Mouse (Mus musculus): ENCODE measurements around the gene Tnk2. TPM values are rescaled to one million over a fixed set of nuclear protein-coding genes. Genes with fewer than 3 reads are reported as not detected.

Tnk2 gene
- total and polyA plus RNA-seq, 3 experiments = 14.7 to 62.2 (median 31.9) TPM

DNA sequence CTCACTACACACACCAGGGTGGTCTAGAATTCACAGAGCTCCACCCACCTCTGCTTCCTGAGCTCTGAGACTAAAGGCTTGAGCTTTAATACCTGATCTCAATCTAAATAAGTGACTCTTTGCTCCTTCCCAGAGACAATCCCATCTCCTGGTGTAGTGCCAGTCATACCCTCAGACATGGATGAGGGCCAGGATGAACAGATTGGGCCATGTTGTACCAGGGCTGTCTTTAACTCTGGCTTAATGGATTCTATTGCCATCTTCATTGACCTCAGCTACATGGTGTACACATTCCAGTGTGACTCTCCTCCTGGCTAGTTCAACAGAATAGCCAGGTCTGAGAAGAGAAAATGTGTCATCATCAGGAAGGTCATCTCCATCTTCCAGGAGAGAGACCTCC lies 82.8 kb downstream of the Tnk2 start:
- H3K27ac ChIP-seq (ENCODE audit: insufficient read depth, low read depth) = no peak overlapping the region
- dilution Hi-C loops (cut with MboI; ENCODE audit: extremely low pct_ligation_motif_present, extremely low pct_unique_long_range_greater_than_20kb, low sequenced_read_pairs) (no loop called here), in situ Hi-C loops (cut with MboI; ENCODE audit: low pct_ligation_motif_present, low pct_unique_long_range_greater_than_20kb, low sequenced_read_pairs) (loop anchor here (5.0 kb wide), 1 partner anchor 51 kb away; no protein-coding TSS in a partner anchor)
- H3K9ac ChIP-seq (ENCODE audit: insufficient read depth, low read depth) = no peak overlapping the region
- H3K27me3 ChIP-seq (replicated peaks) = no peaks in the 10 kb centered on the region
- TF ChIP-seq SMC3 (IDR thresholded peaks at IDR 0.05; ENCODE audit: low read depth, low read length) (no peak), UBTF (IDR thresholded peaks at IDR 0.05; ENCODE audit: low read depth, low read length) (no peak), POLR2AphosphoS2 (IDR thresholded peaks at IDR 0.05; ENCODE audit: low read depth, low read length) (no peak), HCFC1 (IDR thresholded peaks at IDR 0.05; ENCODE audit: low read depth, low read length) (no peak), TBP (conservative IDR thresholded peaks at IDR 0.05; ENCODE audit: low read depth, low read length) (no peak), PAX5 (IDR thresholded peaks at IDR 0.05; ENCODE audit: low read length) (no peak), TCF12 (IDR thresholded peaks at IDR 0.05; ENCODE audit: low read depth, low read length) (no peak), MYC (IDR thresholded peaks at IDR 0.05; ENCODE audit: low read depth, low read length) (no peak), ELF1 (IDR thresholded peaks at IDR 0.05; ENCODE audit: low read depth, low read length) (no peak), EP300 (IDR thresholded peaks at IDR 0.05; ENCODE audit: low read length) (no peak), USF2 (conservative IDR thresholded peaks at IDR 0.05; ENCODE audit: low read depth, low read length) (no peak), CHD2 (IDR thresholded peaks at IDR 0.05; ENCODE audit: low read length) (no peak), CHD1 (IDR thresholded peaks at IDR 0.05; ENCODE audit: low read depth, low read length) (no peak)
- DNase-seq (ENCODE audit: extremely low read depth) = no peak
- no peaks in the 10 kb centered on the region for H3K79me2 ChIP-seq (replicated peaks; ENCODE audit: control insufficient read depth, extremely low read depth, insufficient read depth, poor library complexity, severe bottlenecking)
- H3K4me3 ChIP-seq (replicated peaks in 1 of 3; ENCODE audit: low read depth in 2 of 3, low read length in 2 of 3, poor library complexity in 1 of 3) = no peak overlapping the region
- no peaks in the 10 kb centered on the region for H3K4me1 ChIP-seq (ENCODE audit: control insufficient read depth in 1 of 2, insufficient read depth in 2 of 2)
- no peaks in the 10 kb centered on the region for H3K36me3 ChIP-seq (replicated peaks in 1 of 2; ENCODE audit: control insufficient read depth in 1 of 2, insufficient read depth in 1 of 2, low read length in 1 of 2)
- no peaks in the 10 kb centered on the region for H3K9me3 ChIP-seq (replicated peaks; ENCODE audit: low read length)
- H3K4me2 ChIP-seq (ENCODE audit: insufficient read depth, low read depth, poor library complexity, severe bottlenecking) = no peak overlapping the region

- no peak overlapping the region for H3K9ac ChIP-seq (ENCODE audit: insufficient read depth, low read depth)
- no peaks in the 10 kb centered on the region for H3K79me2 ChIP-seq (replicated peaks; ENCODE audit: control insufficient read depth, extremely low read depth, insufficient read depth, poor library complexity, severe bottlenecking)
- in situ Hi-C loops (cut with MboI; ENCODE audit: low pct_ligation_motif_present, low pct_unique_long_range_greater_than_20kb, low sequenced_read_pairs) (loop anchor here (5.0 kb wide), 1 partner anchor 49 kb away; no protein-coding TSS in a partner anchor), dilution Hi-C loops (cut with MboI; ENCODE audit: extremely low pct_ligation_motif_present, extremely low pct_unique_long_range_greater_than_20kb, low sequenced_read_pairs) (no loop called here)
- H3K27ac ChIP-seq (ENCODE audit: insufficient read depth, low read depth) = no peak overlapping the region
- no peak overlapping the region for H3K4me2 ChIP-seq (ENCODE audit: insufficient read depth, low read depth, poor library complexity, severe bottlenecking)
- DNase-seq (ENCODE audit: extremely low read depth) = no peak
- TF ChIP-seq SIN3A (IDR thresholded peaks at IDR 0.05; ENCODE audit: low read length) (no peak), RCOR1 (conservative IDR thresholded peaks at IDR 0.05; ENCODE audit: low read depth, low read length) (no peak), EP300 (IDR thresholded peaks at IDR 0.05; ENCODE audit: low read length) (no peak), ZC3H11A (IDR thresholded peaks at IDR 0.05; ENCODE audit: low read depth, low read length) (no peak), E2F4 (IDR thresholded peaks at IDR 0.05; ENCODE audit: insufficient replicate concordance, low read depth, low read length) (no peak), JUND (conservative IDR thresholded peaks at IDR 0.05; ENCODE audit: low read depth, low read length) (no peak), IRF4 (IDR thresholded peaks at IDR 0.05; ENCODE audit: low read depth, low read length) (no peak), NRF1 (IDR thresholded peaks at IDR 0.05; ENCODE audit: low read depth, low read length) (no peak), MXI1 (IDR thresholded peaks at IDR 0.05; ENCODE audit: low read depth, low read length) (no peak), PAX5 (IDR thresholded peaks at IDR 0.05; ENCODE audit: low read length) (no peak), MAFK (IDR thresholded peaks at IDR 0.05; ENCODE audit: insufficient replicate concordance, low read length) (no peak), MYC (IDR thresholded peaks at IDR 0.05; ENCODE audit: low read depth, low read length) (no peak), HCFC1 (IDR thresholded peaks at IDR 0.05; ENCODE audit: low read depth, low read length) (no peak), SMC3 (IDR thresholded peaks at IDR 0.05; ENCODE audit: low read depth, low read length) (no peak), MAX (IDR thresholded peaks at IDR 0.05; ENCODE audit: low read length) (no peak), TCF12 (IDR thresholded peaks at IDR 0.05; ENCODE audit: low read depth, low read length) (no peak), MEF2A (IDR thresholded peaks at IDR 0.05; ENCODE audit: borderline replicate concordance, low read depth, low read length) (no peak), USF2 (conservative IDR thresholded peaks at IDR 0.05; ENCODE audit: low read depth, low read length) (no peak), CTCF (conservative IDR thresholded peaks at IDR 0.05 in 1 of 2, IDR thresholded peaks at IDR 0.05 in 1 of 2; ENCODE audit: low read depth in 2 of 2, low read length in 2 of 2) (no peak)
- H3K4me3 ChIP-seq (replicated peaks in 1 of 3; ENCODE audit: low read depth in 2 of 3, low read length in 2 of 3, poor library complexity in 1 of 3) = no peak overlapping the region
- H3K9me3 ChIP-seq (replicated peaks; ENCODE audit: low read length) = no peaks in the 10 kb centered on the region
- no peaks in the 10 kb centered on the region for H3K27me3 ChIP-seq (replicated peaks)
- no peaks in the 10 kb centered on the region for H3K36me3 ChIP-seq (replicated peaks in 1 of 2; ENCODE audit: control insufficient read depth in 1 of 2, insufficient read depth in 1 of 2, low read length in 1 of 2)
- H3K4me1 ChIP-seq (ENCODE audit: control insufficient read depth in 1 of 2, insufficient read depth in 2 of 2) = peaks cover 14% of the 10 kb centered on the region in 2 experiments
These were observed 84.6 kb downstream of the Tnk2 start for GRCm38 (mm10) chr16:32728240-32728639.
